Mouse (Mus musculus): ENCODE results near the gene Tut4.

DNA sequence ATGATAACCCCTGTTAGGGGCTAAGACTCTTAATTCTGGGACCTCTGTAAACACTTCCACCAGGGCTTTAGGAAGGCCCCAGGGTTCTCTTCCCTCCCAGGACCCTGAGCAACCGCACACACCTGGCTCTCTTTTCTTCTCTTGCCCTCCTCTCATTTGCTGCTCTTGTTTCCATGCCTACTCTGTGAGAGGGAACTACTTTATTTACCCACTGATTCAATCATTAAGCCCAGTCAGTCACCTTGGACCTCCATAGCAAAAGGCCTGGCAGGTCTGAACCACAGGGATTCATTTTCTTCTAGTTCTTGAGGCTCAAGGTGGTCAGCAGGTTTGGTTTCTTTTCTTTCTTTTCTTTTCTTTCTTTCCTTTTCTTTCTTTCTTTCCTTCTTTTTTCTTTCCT is 23.0 kb upstream of the Tut4 start:
- TF ChIP-seq CTCF (IDR thresholded peaks at IDR 0.05; ENCODE audit: insufficient read depth, low read depth, low read length) (no peak), POLR2A (IDR thresholded peaks at IDR 0.05; ENCODE audit: insufficient read depth, low read depth, low read length) (no peak)
